Mouse (Mus musculus): ENCODE results near the gene Hivep3.

Hivep3 gene

GRCm38 (mm10) chr4:120077322-120077721, 343.7 kb downstream of the Hivep3 start:
- intact Hi-C loops (cut with DNase I): no loop called here

- intact Hi-C loops (cut with DNase I): no loop called here
Measured at GRCm38 (mm10) chr4:120082527-120082926, 348.9 kb downstream of the Hivep3 start.

- intact Hi-C loops (cut with DNase I): no loop called here
Measured at GRCm38 (mm10) chr4:120083700-120084099, 350.1 kb downstream of the Hivep3 start.

- intact Hi-C loops (cut with DNase I): no loop called here
Measured at GRCm38 (mm10) chr4:120089536-120089935, 356.0 kb downstream of the Hivep3 start.

- intact Hi-C loops (cut with DNase I): loop anchor here (5.0 kb wide), 1 partner anchor 285 kb away; no protein-coding TSS in a partner anchor
Measured at GRCm38 (mm10) chr4:120091997-120092783, 358.6 kb downstream of the Hivep3 start.

GRCm38 (mm10) chr4:120096935-120097334, 363.4 kb downstream of the Hivep3 start:
- intact Hi-C loops (cut with DNase I): no loop called here

GRCm38 (mm10) chr4:120101186-120101585, 367.6 kb downstream of the Hivep3 start:
- intact Hi-C loops (cut with DNase I): no loop called here

- intact Hi-C loops (cut with DNase I): loop anchor here (2.0 kb wide), 2 partner anchors 142 to 188 kb away; no protein-coding TSS in a partner anchor
Measured at GRCm38 (mm10) chr4:120104599-120104998, 371.0 kb downstream of the Hivep3 start.

- intact Hi-C loops (cut with DNase I): no loop called here
Measured at GRCm38 (mm10) chr4:120106362-120106761, 372.8 kb downstream of the Hivep3 start.

GRCm38 (mm10) chr4:120107787-120108186, 374.2 kb downstream of the Hivep3 start:
- intact Hi-C loops (cut with DNase I): no loop called here

GRCm38 (mm10) chr4:120115516-120115915, 381.9 kb downstream of the Hivep3 start:
- intact Hi-C loops (cut with DNase I): no loop called here

- intact Hi-C loops (cut with DNase I): no loop called here
Measured at GRCm38 (mm10) chr4:120116312-120116711, 382.7 kb downstream of the Hivep3 start.

- intact Hi-C loops (cut with DNase I): loop anchor here (5.0 kb wide), 1 partner anchor 97 kb away; no protein-coding TSS in a partner anchor
Measured at GRCm38 (mm10) chr4:120120276-120120675, 386.7 kb downstream of the Hivep3 start.

- intact Hi-C loops (cut with DNase I): loop anchor here (5.0 kb wide), 2 partner anchors 93 to 258 kb away; no protein-coding TSS in a partner anchor
Measured at GRCm38 (mm10) chr4:120124656-120125055, 391.1 kb downstream of the Hivep3 start.

- intact Hi-C loops (cut with DNase I): loop anchor here (5.0 kb wide), 1 partner anchor 256 kb away; no protein-coding TSS in a partner anchor
Measured at GRCm38 (mm10) chr4:120126047-120126446, 392.5 kb downstream of the Hivep3 start.

- intact Hi-C loops (cut with DNase I): loop anchor here (5.0 kb wide), 1 partner anchor 255 kb away; no protein-coding TSS in a partner anchor
Measured at GRCm38 (mm10) chr4:120127333-120127732, 393.7 kb downstream of the Hivep3 start.

GRCm38 (mm10) chr4:120128033-120128432, 394.4 kb downstream of the Hivep3 start:
- intact Hi-C loops (cut with DNase I): loop anchor here (5.0 kb wide), 1 partner anchor 254 kb away; no protein-coding TSS in a partner anchor

GRCm38 (mm10) chr4:120129233-120129885, 395.8 kb downstream of the Hivep3 start:
- intact Hi-C loops (cut with DNase I): loop anchor here (5.0 kb wide), 1 partner anchor 253 kb away; no protein-coding TSS in a partner anchor

- intact Hi-C loops (cut with DNase I): no loop called here
Measured at GRCm38 (mm10) chr4:120130926-120131325, 397.3 kb downstream of the Hivep3 start.

- intact Hi-C loops (cut with DNase I): no loop called here
Measured at GRCm38 (mm10) chr4:120131441-120132220, 398.0 kb downstream of the Hivep3 start.

- intact Hi-C loops (cut with DNase I): no loop called here
Measured at GRCm38 (mm10) chr4:120134223-120134622, 400.6 kb downstream of the Hivep3 start.
